Mouse (Mus musculus): ENCODE data around the gene Trim37. TPM values are rescaled to one million over a fixed set of nuclear protein-coding genes. Genes with fewer than 3 reads are reported as not detected.
"Not testable (repeated sequence)": the region's sequence is repeated elsewhere in the genome, so short reads cannot be mapped to it uniquely, and the experiment has no call there.

The Trim37 gene
- total RNA-seq, 2 experiments from 2014 or later = 3.3 to 3.6 TPM

GRCm38 (mm10) chr11:87259792-87260191 is 132.9 kb downstream of the Trim37 start:
- DNase-seq = no peak
- no peak overlapping the region for H3K4me3 ChIP-seq
- no peak overlapping the region for H3K27ac ChIP-seq
- no peak for TF ChIP-seq CTCF (IDR thresholded peaks at IDR 0.05)
- intact Hi-C loops (cut with DNase I) = no loop called here

- H3K4me3 ChIP-seq; H3K27ac ChIP-seq; intact Hi-C loops (cut with DNase I); DNase-seq: not testable (repeated sequence)
- peak; percentile 9; the same call in 1 of the 2 replicates for TF ChIP-seq CTCF (IDR thresholded peaks at IDR 0.05)
Observed at GRCm38 (mm10) chr11:87261705-87262104, 134.8 kb downstream of the Trim37 start.

- DNase-seq = no peak
- intact Hi-C loops (cut with DNase I) = no loop called here
Observed at GRCm38 (mm10) chr11:87263946-87264345, 137.1 kb downstream of the Trim37 start.

DNA sequence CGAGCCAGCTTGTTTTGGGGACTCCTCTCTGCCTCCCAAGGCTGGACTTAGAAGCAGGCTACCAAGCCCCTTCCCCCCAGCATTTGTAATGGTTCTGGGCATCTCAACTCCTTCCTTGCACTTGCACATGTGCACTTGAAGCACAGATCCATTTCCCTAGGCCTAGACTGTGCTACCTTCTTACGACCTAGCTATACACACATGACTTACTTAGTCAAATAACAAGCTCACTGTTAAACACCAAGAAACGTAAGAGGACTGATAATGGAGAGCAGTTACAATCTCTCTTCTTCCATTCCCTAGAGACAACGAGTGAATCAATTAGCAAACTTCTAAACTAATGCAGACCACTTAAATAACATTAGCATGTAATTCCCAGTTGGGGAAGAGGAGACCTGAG is 139.4 kb downstream of the Trim37 start:
- Histone ChIP-seq H3K4me3 (no peak overlapping the region), H3K27ac (no peak overlapping the region)
- no peak for TF ChIP-seq CTCF (IDR thresholded peaks at IDR 0.05)
- intact Hi-C loops (cut with DNase I) = no loop called here
- DNase-seq = no peak

More at GRCm38 (mm10) chr11:87263946-87264345, 137.1 kb downstream of the Trim37 start:
- no peak for TF ChIP-seq CTCF (IDR thresholded peaks at IDR 0.05)
- Histone ChIP-seq H3K27ac (no peak overlapping the region), H3K4me3 (no peak overlapping the region)

GRCm38 (mm10) chr11:87268803-87269202 is 141.9 kb downstream of the Trim37 start:
- Histone ChIP-seq H3K4me3 (no peak overlapping the region), H3K27ac (no peak overlapping the region)
- no peak for DNase-seq
- intact Hi-C loops (cut with DNase I) = no loop called here
- peak; percentile 23; the same call in 1 of the 2 replicates for TF ChIP-seq CTCF (IDR thresholded peaks at IDR 0.05)

Small RNAs within 50 kb of the gene (microRNA-seq; reads per million reads assigned to microRNA genes)
- 30.3 reads per million, percentile 23 among the genes with 10 or more reads in this experiment for gene Mir301

Other genes starting within 250 kb of the Trim37 start
- gene Ypel2, start 133.4 kb upstream of the Trim37 start, total RNA-seq (2021) = 10 to 100 TPM in 1 of 2 experiments, 1 to 10 TPM in 1; 4.5 to 11.6 TPM
- 1 to 10 TPM; 3.3 to 4.2 TPM for gene Gdpd1, start 53.0 kb upstream of the Trim37 start, total RNA-seq (2021)
- 1 to 10 TPM; 7.6 to 8.9 TPM for gene Smg8, start 40.3 kb upstream of the Trim37 start, total RNA-seq (2021)
- gene Prr11, start 18.4 kb upstream of the Trim37 start, total RNA-seq (2021) = under 1 TPM; 0.10 to 0.22 TPM
- 1 to 10 TPM; 2.6 to 5.5 TPM for gene Ska2, start 17.8 kb upstream of the Trim37 start, total RNA-seq (2021)
- gene Ppm1e, start 231.9 kb downstream of the Trim37 start, total RNA-seq (2021) = under 1 TPM; 0.36 to 0.50 TPM